Mouse (Mus musculus) MEL (cell line): ENCODE data around the gene Cdc40. TPM values are rescaled to one million over a fixed set of nuclear protein-coding genes. Genes with fewer than 3 reads are reported as not detected.

Experiments
- DNase-seq: peaks from one replicate; pipeline ENCODE4 v3.0.0; 2011; ENCODE audit warnings: low read depth, low spot score
- H3K27ac ChIP-seq: 2 replicates; pipeline ENCODE4 v1.5.1; 2012; ENCODE audit warnings: low read depth, mild to moderate bottlenecking, control low read depth, low read length, moderate library complexity; ENCODE audit not compliant: control insufficient read depth
- H3K27me3 ChIP-seq, 2 experiments: fragments of 150-350 bp in 1 of 2; sonication (generic) in 1 of 2; 2 replicates each; pipeline ENCODE4 v1.6.1; 2012; ENCODE audit warnings: low read length in 2 of 2, mild to moderate bottlenecking in 2 of 2, improper control_type of control experiment in 1 of 2, moderate library complexity in 1 of 2; ENCODE audit not compliant: insufficient read depth in 2 of 2, control insufficient read depth in 1 of 2
- H3K36me3 ChIP-seq, 2 experiments: 2 replicates each; pipeline ENCODE4 v1.6.1; 2012 to 2014; ENCODE audit warnings: low read length in 2 of 2, improper control_type of control experiment in 1 of 2, inconsistent platforms in 1 of 2, mild to moderate bottlenecking in 1 of 2; ENCODE audit not compliant: insufficient read depth in 2 of 2, control insufficient read depth in 1 of 2
- H3K4me1 ChIP-seq, 2 experiments: fragments of 150-350 bp in 1 of 2; sonication (generic) in 1 of 2; 2 replicates each; pipeline ENCODE4 v1.6.1; 2012; ENCODE audit warnings: low read length in 2 of 2, improper control_type of control experiment in 1 of 2, mild to moderate bottlenecking in 1 of 2; ENCODE audit not compliant: insufficient read depth in 2 of 2, control insufficient read depth in 1 of 2
- H3K4me3 ChIP-seq, 2 experiments: fragments of 150-350 bp in 1 of 2; sonication (generic) in 1 of 2; 2 replicates each; pipeline ENCODE4 v1.5.1; 2012; ENCODE audit warnings: low read depth in 2 of 2, low read length in 2 of 2, mild to moderate bottlenecking in 2 of 2, moderate library complexity in 2 of 2, control low read depth in 1 of 2, improper control_type of control experiment in 1 of 2; ENCODE audit not compliant: control insufficient read depth in 1 of 2, insufficient read depth in 1 of 2
- H3K79me2 ChIP-seq: 2 replicates; pipeline ENCODE4 v1.6.1; 2012; ENCODE audit warnings: mild to moderate bottlenecking, low read length, moderate library complexity; ENCODE audit not compliant: control insufficient read depth, poor library complexity, insufficient read depth
- H3K9ac ChIP-seq: 2 replicates; pipeline ENCODE4 v1.6.1; 2012; ENCODE audit warnings: low read depth, mild to moderate bottlenecking, control low read depth, low read length, moderate library complexity; ENCODE audit not compliant: control insufficient read depth, poor library complexity, severe bottlenecking
- H3K9me3 ChIP-seq: fragments of 150-350 bp; sonication (generic); replicated peaks from 2 replicates; pipeline ENCODE4 v1.6.1; 2012; ENCODE audit warnings: mild to moderate bottlenecking, low read length, improper control_type of control experiment, moderate library complexity; ENCODE audit not compliant: insufficient read depth
- BHLHE40 ChIP-seq: IDR thresholded peaks from 2 replicates; pipeline ENCODE4 v1.6.1; 2012; ENCODE audit warnings: low read depth, mild to moderate bottlenecking, inconsistent platforms, low read length, improper control_type of control experiment, borderline replicate concordance
- CHD1 ChIP-seq: IDR thresholded peaks from 2 replicates; pipeline ENCODE4 v1.6.1; 2012; ENCODE audit warnings: low read depth, mild to moderate bottlenecking, inconsistent platforms, low read length, improper control_type of control experiment
- CHD2 ChIP-seq: IDR thresholded peaks from 2 replicates; pipeline ENCODE4 v1.6.1; 2011; ENCODE audit warnings: low read length, improper control_type of control experiment
- ELF1 ChIP-seq: IDR thresholded peaks from 2 replicates; pipeline ENCODE4 v1.6.1; 2014; ENCODE audit warnings: low read depth, mild to moderate bottlenecking, inconsistent platforms, low read length, improper control_type of control experiment, moderate library complexity
- GABPA ChIP-seq: IDR thresholded peaks from 2 replicates; pipeline ENCODE4 v1.6.1; 2012; ENCODE audit warnings: low read depth, mild to moderate bottlenecking, inconsistent platforms, low read length, improper control_type of control experiment, moderate library complexity
- GATA1 ChIP-seq: IDR thresholded peaks from 2 replicates; pipeline ENCODE4 v1.6.1; 2011; ENCODE audit warnings: low read depth, low read length, improper control_type of control experiment
- MAX ChIP-seq: IDR thresholded peaks from 2 replicates; pipeline ENCODE4 v1.6.1; 2011; ENCODE audit warnings: low read length, improper control_type of control experiment
- MAZ ChIP-seq: IDR thresholded peaks from 2 replicates; pipeline ENCODE4 v1.6.1; 2012; ENCODE audit warnings: low read depth, mild to moderate bottlenecking, inconsistent platforms, low read length, improper control_type of control experiment
- MEF2A ChIP-seq: IDR thresholded peaks from 2 replicates; pipeline ENCODE4 v1.6.1; 2014; ENCODE audit warnings: low read depth, mild to moderate bottlenecking, inconsistent platforms, low read length, improper control_type of control experiment; ENCODE audit not compliant: poor library complexity, insufficient replicate concordance, severe bottlenecking; ENCODE audit errors: extremely low read depth
- MYB ChIP-seq: IDR thresholded peaks from 2 replicates; pipeline ENCODE4 v1.6.1; 2011; ENCODE audit warnings: mild to moderate bottlenecking, low read depth, low read length, improper control_type of control experiment
- MYC ChIP-seq: IDR thresholded peaks from 2 replicates; pipeline ENCODE4 v1.6.1; 2011; ENCODE audit warnings: low read depth, mild to moderate bottlenecking, low read length, improper control_type of control experiment, moderate library complexity
- POLR2A ChIP-seq, 2 experiments: IDR thresholded peaks; 2 replicates each; pipeline ENCODE4 v1.6.1; 2011 to 2012; ENCODE audit warnings: low read length in 2 of 2, mild to moderate bottlenecking in 2 of 2, control low read depth in 1 of 2, improper control_type of control experiment in 1 of 2, low read depth in 1 of 2, moderate library complexity in 1 of 2; ENCODE audit not compliant: control insufficient read depth in 1 of 2, insufficient read depth in 1 of 2, poor library complexity in 1 of 2
- POLR2AphosphoS5 ChIP-seq: IDR thresholded peaks from 2 replicates; pipeline ENCODE4 v1.6.1; 2012; ENCODE audit warnings: low read depth, borderline replicate concordance, mild to moderate bottlenecking, inconsistent platforms, low read length, moderate library complexity, mixed read lengths
- RCOR1 ChIP-seq: IDR thresholded peaks from 2 replicates; pipeline ENCODE4 v1.6.1; 2012; ENCODE audit warnings: low read depth, mild to moderate bottlenecking, inconsistent platforms, low read length, improper control_type of control experiment
- SIN3A ChIP-seq: IDR thresholded peaks from 2 replicates; pipeline ENCODE4 v1.6.1; 2012; ENCODE audit warnings: low read length, improper control_type of control experiment, inconsistent platforms
- SMC3 ChIP-seq: IDR thresholded peaks from 2 replicates; pipeline ENCODE4 v1.6.1; 2011; ENCODE audit warnings: low read depth, low read length, improper control_type of control experiment
- UBTF ChIP-seq: IDR thresholded peaks from 2 replicates; pipeline ENCODE4 v1.6.1; 2012; ENCODE audit warnings: low read depth, mild to moderate bottlenecking, inconsistent platforms, low read length, improper control_type of control experiment, moderate library complexity, borderline replicate concordance; ENCODE audit not compliant: insufficient read depth
- USF2 ChIP-seq, 2 experiments: IDR thresholded peaks; 2 replicates each; pipeline ENCODE4 v1.6.1; 2011 to 2012; ENCODE audit warnings: improper control_type of control experiment in 2 of 2, low read length in 2 of 2, borderline replicate concordance in 1 of 2, inconsistent platforms in 1 of 2, low read depth in 1 of 2, mild to moderate bottlenecking in 1 of 2; ENCODE audit not compliant: insufficient read depth in 1 of 2
- ZC3H11A ChIP-seq: IDR thresholded peaks from 2 replicates; pipeline ENCODE4 v1.6.1; 2012; ENCODE audit warnings: low read depth, mild to moderate bottlenecking, inconsistent platforms, low read length, improper control_type of control experiment
- ZKSCAN1 ChIP-seq: IDR thresholded peaks from 2 replicates; pipeline ENCODE4 v1.6.1; 2012; ENCODE audit warnings: low read depth, mild to moderate bottlenecking, inconsistent platforms, low read length, improper control_type of control experiment, moderate library complexity
- ZNF384 ChIP-seq: IDR thresholded peaks from 2 replicates; pipeline ENCODE4 v1.6.1; 2012; ENCODE audit warnings: low read depth, mild to moderate bottlenecking, inconsistent platforms, low read length, improper control_type of control experiment
- polyA plus RNA-seq, 2 experiments: library from polyadenylated mRNA; stranded (reverse) in 1 of 2; unstranded in 1 of 2; fragments of >175 nt in 1 of 2; fragments of >200 nt in 1 of 2; gene quantifications; 2 replicates each; pipeline versions ENCODE4 v1.2.1 to v1.2.4; 2012; ENCODE audit warnings: low replicate concordance in 2 of 2, low read depth in 1 of 2; ENCODE audit not compliant: insufficient read length in 2 of 2, insufficient read depth in 1 of 2, missing spikeins in 1 of 2
- total RNA-seq: library from RNA; depleted of rRNA; stranded (reverse); fragments of 300-350 nt; gene quantifications from 2 replicates; pipeline ENCODE4 v1.2.3, GENCODE M21; 2012

Cdc40 gene
- total and polyA plus RNA-seq, 3 experiments = 11.9 to 68.5 (median 35.5) TPM

DNA sequence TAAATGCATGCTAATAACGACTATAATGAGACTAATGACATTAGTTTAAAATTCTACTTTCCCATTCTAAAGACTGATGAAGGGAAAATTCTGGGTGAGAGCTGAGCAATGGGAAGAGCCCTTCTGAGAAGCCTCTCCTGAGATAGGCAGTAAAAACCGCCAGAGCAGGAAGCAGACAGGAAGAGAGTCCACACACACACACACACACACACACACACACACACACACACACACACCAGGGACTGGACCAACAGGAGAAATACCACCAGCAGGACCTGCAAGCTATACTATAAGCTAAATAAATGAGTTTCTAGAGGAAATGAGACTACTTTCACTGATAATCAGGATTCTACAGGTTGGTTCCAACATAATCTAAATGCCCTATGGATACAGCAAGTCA, 27.5 kb downstream of the Cdc40 start:
- peaks cover 3 to 8% of the 10 kb centered on the region in 2 experiments for H3K4me1 ChIP-seq
- peaks cover 3% of the 10 kb centered on the region; the same call in 1 of the 2 replicates for H3K79me2 ChIP-seq
- H3K9ac ChIP-seq = no peak overlapping the region
- no peak overlapping the region for H3K27ac ChIP-seq
- H3K36me3 ChIP-seq = peaks cover 4 to 9% of the 10 kb centered on the region in 2 experiments
- no peak overlapping the region for H3K4me3 ChIP-seq
- TF ChIP-seq CHD1 (no peak), GABPA (no peak), ZKSCAN1 (no peak), MYC (no peak), MEF2A (no peak), GATA1 (no peak), UBTF (no peak), ELF1 (no peak), BHLHE40 (no peak), MYB (no peak), MAX (no peak), CHD2 (no peak), ZNF384 (no peak), POLR2AphosphoS5 (no peak), SIN3A (no peak)
- no peaks in the 10 kb centered on the region for H3K9me3 ChIP-seq
- H3K27me3 ChIP-seq = no peaks in the 10 kb centered on the region
- DNase-seq = no peak

GRCm38 (mm10) chr10:40851138-40851537, 32.0 kb downstream of the Cdc40 start:
- H3K4me3 ChIP-seq = no peak overlapping the region
- H3K9ac ChIP-seq = no peak overlapping the region
- TF ChIP-seq RCOR1 = no peak
- no peak for TF ChIP-seq POLR2A (IDR thresholded peaks at IDR 0.05; ENCODE audit: control insufficient read depth in 1 of 2, insufficient read depth in 1 of 2, low read depth in 1 of 2, low read length in 2 of 2, poor library complexity in 1 of 2)
- no peak for TF ChIP-seq ZKSCAN1
- TF ChIP-seq POLR2AphosphoS5 = no peak
- TF ChIP-seq SIN3A = no peak
- TF ChIP-seq MAZ = no peak
- no peak for TF ChIP-seq SMC3
- no peak for TF ChIP-seq USF2 (IDR thresholded peaks at IDR 0.05; ENCODE audit: borderline replicate concordance in 1 of 2, insufficient read depth in 1 of 2, low read depth in 1 of 2, low read length in 2 of 2)
- no peak for TF ChIP-seq MYB
- TF ChIP-seq MYC = no peak
- TF ChIP-seq ZC3H11A = no peak
- no peak for TF ChIP-seq MAX
- TF ChIP-seq, all 39 proteins: peak for 0
- no peak overlapping the region for H3K27ac ChIP-seq
- DNase-seq = peak; percentile 9
- peaks cover 9 to 16% of the 10 kb centered on the region in 2 experiments for H3K36me3 ChIP-seq
- H3K27me3 ChIP-seq = no peaks in the 10 kb centered on the region
- no peaks in the 10 kb centered on the region for H3K79me2 ChIP-seq
- H3K4me1 ChIP-seq = peaks cover 3 to 8% of the 10 kb centered on the region in 2 experiments
- no peaks in the 10 kb centered on the region for H3K9me3 ChIP-seq
